Comparison of ENCODE assay signal across 8 mouse cellular contexts in the genomic region with DNA sequence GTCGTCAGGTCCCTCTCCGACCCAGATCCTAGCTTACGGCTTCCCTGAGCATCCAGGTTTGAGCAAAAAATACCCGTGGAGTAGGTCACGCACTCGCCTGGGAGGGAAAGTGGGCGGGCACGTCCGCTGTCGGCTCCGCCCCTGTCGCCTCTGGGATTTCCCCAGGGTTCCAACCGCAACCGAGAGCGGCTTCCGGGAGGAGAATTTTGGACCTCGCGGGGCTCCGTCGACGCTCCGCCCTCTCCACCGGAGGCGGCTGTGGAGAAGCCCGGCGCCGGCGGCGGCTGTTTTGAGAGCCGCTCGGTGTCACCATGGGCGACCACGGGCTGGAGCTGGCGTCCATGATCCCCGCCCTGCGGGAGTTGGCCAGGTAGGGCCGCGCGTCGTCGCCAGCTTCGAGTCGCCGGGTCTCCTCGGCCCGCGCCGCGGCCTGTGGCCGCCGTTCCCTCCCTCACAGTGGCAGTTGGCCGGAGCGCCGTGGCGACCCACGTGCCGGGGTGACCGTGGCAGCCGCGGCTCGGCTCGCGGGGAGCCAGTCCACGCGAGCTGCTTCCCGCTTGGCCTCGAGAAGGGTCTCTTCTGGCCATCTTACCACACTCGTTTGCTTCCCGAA. TPM values are rescaled to one million over a fixed set of nuclear protein-coding genes. Genes with fewer than 3 reads are reported as not detected.
DNase-seq lines count a peak whose midpoint lies in the region; ATAC-seq and TF ChIP-seq lines count a peak whose summit lies in the region.

A gene (plus strand): TSS at position 184 of the 613 bp plus-strand sequence.

- H3K9ac ChIP-seq in embryonic facial prominence, embryonic 15.5 days, result peak within 1 kb of the TSS; percentile 72
- H3K9ac ChIP-seq in kidney, embryonic 14.5 days (ENCODE audit: low read depth, low read length), result peak within 1 kb of the TSS; percentile 85
- peak within 1 kb of the TSS; percentile 67 for H3K9ac ChIP-seq in limb, embryonic 15.5 days

- whole genome bisulfite sequencing in bone marrow, adult 2 months, result under 1% methylated on average over 66 of the region's 69 CpGs
- under 1% methylated on average over 69 of the region's 69 CpGs for WGBS in embryonic facial prominence, embryonic 15.5 days
- under 1% methylated on average over 58 of the region's 69 CpGs for WGBS in kidney, embryonic 14.5 days
- under 1% methylated on average over 69 of the region's 69 CpGs for WGBS in limb, embryonic 15.5 days

- no peaks in the 10 kb centered on the region for H3K9me3 ChIP-seq in embryonic facial prominence, embryonic 15.5 days (replicated peaks)
- no peaks in the 10 kb centered on the region for H3K9me3 ChIP-seq in kidney, embryonic 14.5 days (ENCODE audit: control insufficient read depth, low read length)
- H3K9me3 ChIP-seq in limb, embryonic 15.5 days, result no peaks in the 10 kb centered on the region

- peak; percentile 91 for DNase-seq in 416B (ENCODE audit: low read depth)
- DNase-seq in heart, adult 9 months (ENCODE audit: low spot score in 2 of 2), result peak; percentile 91 to 94
- peak; percentile 74 to 89 for DNase-seq in monocyte, adult 2 months (ENCODE audit: low read depth in 1 of 2, low spot score in 2 of 2)
- peak; percentile 92 to 94 for DNase-seq in spleen, postnatal 36 days (ENCODE audit: low spot score in 2 of 2)

- TF ChIP-seq CTCF in bone marrow, adult 2 months (IDR thresholded peaks at IDR 0.05; ENCODE audit: control insufficient read depth, insufficient read depth, low read length), result no peak

- H3K4me3 ChIP-seq in bone marrow, adult 2 months (replicated peaks; ENCODE audit: control insufficient read depth, low read depth, low read length), result peak within 1 kb of the TSS; percentile 94
- H3K4me3 ChIP-seq in embryonic facial prominence, embryonic 15.5 days (replicated peaks), result peak within 1 kb of the TSS; percentile 99
- peak within 1 kb of the TSS; percentile 97 for H3K4me3 ChIP-seq in kidney, embryonic 14.5 days (ENCODE audit: low read length)
- H3K4me3 ChIP-seq in limb, embryonic 15.5 days, result peak within 1 kb of the TSS; percentile 84

- H3K4me2 ChIP-seq in embryonic facial prominence, embryonic 15.5 days (replicated peaks), result peak within 1 kb of the TSS; percentile 90
- H3K4me2 ChIP-seq in kidney, embryonic 14.5 days (replicated peaks; ENCODE audit: low read depth, low read length), result peak within 1 kb of the TSS; percentile 86
- H3K4me2 ChIP-seq in limb, embryonic 15.5 days, result peak within 1 kb of the TSS; percentile 92

- H3K4me1 ChIP-seq in bone marrow, adult 2 months (ENCODE audit: control insufficient read depth, insufficient read depth, low read length), result no peaks in the 10 kb centered on the region; the same call in none of the 2 replicates
- peaks cover 8% of the 10 kb centered on the region; the same call in 1 of the 2 replicates for H3K4me1 ChIP-seq in embryonic facial prominence, embryonic 15.5 days
- H3K4me1 ChIP-seq in kidney, embryonic 14.5 days (ENCODE audit: control insufficient read depth, insufficient read depth, low read length), result no peaks in the 10 kb centered on the region
- peaks cover 5% of the 10 kb centered on the region; the same call in 1 of the 2 replicates for H3K4me1 ChIP-seq in limb, embryonic 15.5 days

- ATAC-seq in embryonic facial prominence, embryonic 15.5 days (ENCODE audit: insufficient number of reproducible peaks, low FRiP score, low TSS enrichment, low read depth), result peak; percentile 89
- peak; percentile 90 for ATAC-seq in kidney, embryonic 14.5 days (ENCODE audit: low FRiP score, low TSS enrichment)
- peak; percentile 85 for ATAC-seq in limb, embryonic 15.5 days (ENCODE audit: insufficient number of reproducible peaks, low FRiP score, low TSS enrichment, low read depth)

- H3K36me3 ChIP-seq in embryonic facial prominence, embryonic 15.5 days, result no peaks in the 10 kb centered on the region
- H3K36me3 ChIP-seq in kidney, embryonic 14.5 days (ENCODE audit: control insufficient read depth, insufficient read depth, low read length), result no peaks in the 10 kb centered on the region; the same call in 1 of the 2 replicates
- H3K36me3 ChIP-seq in limb, embryonic 15.5 days, result no peaks in the 10 kb centered on the region

- peak within 1 kb of the TSS; percentile 75 for H3K27ac ChIP-seq in bone marrow, adult 2 months (ENCODE audit: control insufficient read depth, insufficient read depth, low read depth, low read length, poor library complexity)
- H3K27ac ChIP-seq in embryonic facial prominence, embryonic 15.5 days (replicated peaks), result peak within 1 kb of the TSS; percentile 35
- H3K27ac ChIP-seq in kidney, embryonic 14.5 days (ENCODE audit: low read depth, low read length), result peak within 1 kb of the TSS; percentile 62
- H3K27ac ChIP-seq in limb, embryonic 15.5 days, result peak within 1 kb of the TSS; percentile 68

- peak; percentile 50; the same call in 1 of the 2 replicates for TF ChIP-seq POLR2A in bone marrow, adult 2 months (IDR thresholded peaks at IDR 0.05; ENCODE audit: borderline replicate concordance, control insufficient read depth, low read depth, low read length)

- no peaks in the 10 kb centered on the region for H3K27me3 ChIP-seq in embryonic facial prominence, embryonic 15.5 days
- no peaks in the 10 kb centered on the region for H3K27me3 ChIP-seq in kidney, embryonic 14.5 days (ENCODE audit: control insufficient read depth, insufficient read depth, low read length)
- no peaks in the 10 kb centered on the region for H3K27me3 ChIP-seq in limb, embryonic 15.5 days

RNA-seq across cellular contexts. Expression of the gene that starts here (rescaled TPM):
- polyA plus RNA-seq in bone marrow, adult 2 months (2011; ENCODE audit: insufficient read depth, insufficient read length, low replicate concordance, missing spikeins), result 3.1 and 7.5 TPM in 2 replicates
- 12.5 and 13.2 TPM in 2 replicates for polyA plus RNA-seq in embryonic facial prominence, embryonic 15.5 days (2015; fragmentation: Nextera tagmentation; extraction: Ambion mirVana)
- 18.1 and 27.7 TPM in 2 replicates for polyA plus RNA-seq in kidney, embryonic 14.5 days (2014; fragmentation: Nextera tagmentation; extraction: Ambion mirVana)
- 9.7 and 11.8 TPM in 2 replicates for polyA plus RNA-seq in limb, embryonic 15.5 days (2015; fragmentation: Nextera tagmentation; extraction: Ambion mirVana)

Comparison
In these comparisons a context has a peak if more than half of its experiments do, and no peak if none do; other contexts are left out.
1. Peak in every context shown above with its lines: DNase-seq, ATAC-seq, H3K4me3 ChIP-seq and H3K27ac ChIP-seq.